Mouse (Mus musculus) thymus, postnatal 0 days (tissue): ENCODE results near the gene Egflam. TPM values are rescaled to one million over a fixed set of nuclear protein-coding genes. Genes with fewer than 3 reads are reported as not detected.

Source experiments
- DNase-seq: peaks from one replicate; pipeline ENCODE4 v3.0.0-alpha.2; 2015; ENCODE audit warnings: low spot score
- polyA plus RNA-seq: library from polyadenylated mRNA; unstranded; fragments of >200 nt; fragmentation: Nextera tagmentation; extraction: Ambion mirVana; gene quantifications from 2 replicates; pipeline ENCODE4 v1.2.1, GENCODE M21; 2015

The Egflam gene
- polyA plus RNA-seq, 1 experiment from 2014 or later = 5.1 TPM

GRCm38 (mm10) chr15:7295199-7295598 lies 103.0 kb downstream of the Egflam start:
- DNase-seq = no peak

- no peak for DNase-seq
Observed at GRCm38 (mm10) chr15:7292854-7293253, 105.3 kb downstream of the Egflam start.

- DNase-seq = no peak
Observed at GRCm38 (mm10) chr15:7290003-7290402, 108.2 kb downstream of the Egflam start.

- DNase-seq = no peak
Observed at GRCm38 (mm10) chr15:7289516-7289915, 108.7 kb downstream of the Egflam start.

- DNase-seq = no peak
Observed at GRCm38 (mm10) chr15:7288841-7289424, 109.3 kb downstream of the Egflam start.

GRCm38 (mm10) chr15:7287911-7288310 lies 110.3 kb downstream of the Egflam start:
- DNase-seq = no peak

GRCm38 (mm10) chr15:7281579-7281978 lies 116.6 kb downstream of the Egflam start:
- DNase-seq = no peak

GRCm38 (mm10) chr15:7263822-7264221 lies 134.4 kb downstream of the Egflam start:
- DNase-seq = peak; percentile 61

GRCm38 (mm10) chr15:7263339-7263738 lies 134.9 kb downstream of the Egflam start:
- no peak for DNase-seq

GRCm38 (mm10) chr15:7261371-7261770 lies 136.8 kb downstream of the Egflam start:
- no peak for DNase-seq

- no peak for DNase-seq
Observed at GRCm38 (mm10) chr15:7256577-7256976, 141.6 kb downstream of the Egflam start.

GRCm38 (mm10) chr15:7253326-7253725 lies 144.9 kb downstream of the Egflam start:
- no peak for DNase-seq

- no peak for DNase-seq
Observed at GRCm38 (mm10) chr15:7252106-7252636, 146.0 kb downstream of the Egflam start.

GRCm38 (mm10) chr15:7251042-7251441 lies 147.2 kb downstream of the Egflam start:
- DNase-seq = no peak

GRCm38 (mm10) chr15:7249216-7249615 lies 149.0 kb downstream of the Egflam start:
- no peak for DNase-seq

- DNase-seq = no peak
Observed at GRCm38 (mm10) chr15:7247321-7247720, 150.9 kb downstream of the Egflam start.

GRCm38 (mm10) chr15:7242161-7242850 lies 155.9 kb downstream of the Egflam start:
- DNase-seq = no peak

GRCm38 (mm10) chr15:7240950-7241349 lies 157.2 kb downstream of the Egflam start:
- DNase-seq = no peak

- no peak for DNase-seq
Observed at GRCm38 (mm10) chr15:7239904-7240303, 158.3 kb downstream of the Egflam start.

- no peak for DNase-seq
Observed at GRCm38 (mm10) chr15:7233393-7234090, 164.7 kb downstream of the Egflam start.

GRCm38 (mm10) chr15:7226225-7226624 lies 172.0 kb downstream of the Egflam start:
- DNase-seq = peak; percentile 53

- DNase-seq = no peak
Observed at GRCm38 (mm10) chr15:7224151-7224775, 173.9 kb downstream of the Egflam start.
